Mouse (Mus musculus): ENCODE data around the gene Habp2.
"Not testable (repeated sequence)": the region's sequence is repeated elsewhere in the genome, so short reads cannot be mapped to it uniquely, and the experiment has no call there.

The Habp2 gene

DNA sequence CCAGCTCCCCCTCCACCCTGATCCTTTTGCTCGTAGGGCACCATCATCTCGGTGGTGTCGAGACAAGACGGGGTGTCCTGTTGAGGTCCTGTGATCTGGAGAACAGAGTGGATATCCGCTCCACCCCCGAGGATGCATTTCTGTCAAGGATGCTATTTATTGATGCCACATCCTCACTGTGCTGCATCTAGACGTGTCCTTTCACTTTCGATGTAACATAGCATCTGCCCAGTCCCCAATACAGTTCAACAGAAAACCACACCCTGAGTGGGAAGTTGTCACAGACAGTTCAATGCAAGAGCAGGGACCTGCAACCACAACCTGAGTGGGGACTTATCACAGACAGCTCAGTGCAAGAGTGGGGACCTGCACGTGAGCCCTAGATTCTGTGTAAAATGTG, 9.7 kb downstream of the Habp2 start:
- no peak for DNase-seq (ENCODE audit: low read depth)

DNA sequence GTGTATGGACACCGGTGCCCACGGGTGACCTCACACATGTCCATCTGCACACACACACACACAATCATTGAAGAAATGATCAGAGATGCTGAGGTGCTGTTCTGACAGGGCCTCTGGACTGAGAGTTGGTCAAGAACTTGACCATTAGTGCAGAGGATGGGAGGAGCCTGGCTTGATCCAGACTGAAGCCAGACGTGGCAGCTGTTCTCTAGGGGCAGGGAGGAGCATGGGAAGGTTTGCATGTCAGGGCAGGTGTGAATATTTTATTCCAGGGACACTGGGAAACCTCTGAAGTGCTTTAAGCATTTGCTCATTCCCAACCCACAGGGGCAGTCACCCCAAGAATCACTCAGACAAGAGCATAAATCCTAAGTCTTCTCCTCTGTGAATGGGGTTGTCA, 10.3 kb downstream of the Habp2 start:
- no peak for DNase-seq (ENCODE audit: low read depth)

DNA sequence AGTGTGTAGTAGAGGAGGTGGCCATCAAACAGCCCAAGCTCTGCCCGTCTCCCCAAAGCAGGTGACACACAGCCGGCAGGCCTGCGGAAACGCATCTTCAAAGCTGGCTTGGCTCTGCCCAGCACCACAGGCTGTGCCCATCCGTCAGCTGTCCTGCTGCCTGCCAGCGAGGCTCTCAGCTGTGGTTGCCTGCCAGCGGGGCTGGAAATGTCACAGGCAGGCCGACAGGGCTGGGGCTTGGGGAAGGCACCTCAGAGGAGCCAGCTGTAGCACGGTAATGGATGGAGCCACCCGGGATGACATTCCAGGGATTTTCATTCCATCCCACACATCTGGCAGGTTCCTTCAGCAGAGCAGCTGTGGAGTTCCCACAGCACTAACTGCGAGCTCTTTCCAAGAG, 13.9 kb downstream of the Habp2 start:
- no peak for DNase-seq (ENCODE audit: low read depth)

DNA sequence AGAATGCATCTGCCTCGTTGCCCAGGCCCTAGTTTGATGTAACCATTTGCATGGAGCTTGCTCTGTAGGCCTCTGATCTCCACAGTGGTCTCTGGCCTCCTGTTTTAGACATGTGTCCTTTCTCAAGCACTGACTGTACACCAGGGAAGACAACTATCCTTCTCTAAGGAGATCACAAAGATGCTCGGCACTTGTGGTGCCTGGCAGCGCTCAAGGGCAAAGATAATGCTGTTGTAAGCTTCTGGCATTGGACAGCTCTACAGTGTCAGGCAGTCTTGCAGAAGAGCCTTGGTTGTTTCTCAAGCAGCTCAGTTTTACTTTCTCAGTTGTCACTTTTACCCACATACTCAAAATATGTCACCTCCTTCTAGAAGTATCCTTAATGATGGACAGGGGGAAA, 29.6 kb downstream of the Habp2 start:
- DNase-seq (ENCODE audit: low read depth) = no peak

DNA sequence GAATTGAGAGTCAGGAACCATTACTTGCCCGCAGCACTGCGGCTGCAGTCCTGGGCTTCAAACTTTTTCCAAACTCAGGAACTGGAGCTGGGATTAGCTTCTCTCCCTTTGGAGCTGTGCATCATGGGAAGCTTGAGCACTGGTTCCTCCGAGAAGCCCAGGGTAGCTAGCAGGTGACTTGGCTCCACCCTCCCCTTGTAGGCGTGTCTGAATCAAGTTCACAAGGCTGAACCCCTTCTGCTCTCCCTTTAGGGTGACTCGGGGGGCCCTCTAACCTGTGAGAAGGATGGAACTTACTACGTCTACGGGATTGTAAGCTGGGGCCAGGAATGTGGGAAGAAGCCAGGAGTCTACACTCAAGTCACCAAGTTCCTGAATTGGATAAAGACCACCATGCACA, 32.3 kb downstream of the Habp2 start:
- DNase-seq (ENCODE audit: low read depth) = no peak

DNA sequence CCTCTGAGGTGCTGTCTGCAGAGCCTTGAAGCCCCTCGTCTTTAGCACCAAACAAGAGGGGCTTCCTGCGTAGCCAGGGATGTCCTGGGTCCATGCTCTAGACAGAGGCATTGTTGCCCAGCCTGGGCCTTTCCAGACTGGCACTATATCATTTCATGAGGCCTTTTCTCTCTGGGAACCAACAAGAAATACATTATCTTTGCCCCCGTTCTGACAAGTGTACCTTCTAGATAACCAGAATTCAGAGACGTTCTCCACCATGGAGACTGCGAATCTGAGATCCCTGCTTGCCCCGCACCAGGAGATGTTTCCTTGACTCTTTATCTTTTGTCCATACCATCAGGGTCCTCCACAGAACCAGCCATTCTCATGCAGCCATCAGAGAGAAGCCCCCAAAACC, 32.7 kb downstream of the Habp2 start:
- DNase-seq (ENCODE audit: low read depth) = no peak

DNA sequence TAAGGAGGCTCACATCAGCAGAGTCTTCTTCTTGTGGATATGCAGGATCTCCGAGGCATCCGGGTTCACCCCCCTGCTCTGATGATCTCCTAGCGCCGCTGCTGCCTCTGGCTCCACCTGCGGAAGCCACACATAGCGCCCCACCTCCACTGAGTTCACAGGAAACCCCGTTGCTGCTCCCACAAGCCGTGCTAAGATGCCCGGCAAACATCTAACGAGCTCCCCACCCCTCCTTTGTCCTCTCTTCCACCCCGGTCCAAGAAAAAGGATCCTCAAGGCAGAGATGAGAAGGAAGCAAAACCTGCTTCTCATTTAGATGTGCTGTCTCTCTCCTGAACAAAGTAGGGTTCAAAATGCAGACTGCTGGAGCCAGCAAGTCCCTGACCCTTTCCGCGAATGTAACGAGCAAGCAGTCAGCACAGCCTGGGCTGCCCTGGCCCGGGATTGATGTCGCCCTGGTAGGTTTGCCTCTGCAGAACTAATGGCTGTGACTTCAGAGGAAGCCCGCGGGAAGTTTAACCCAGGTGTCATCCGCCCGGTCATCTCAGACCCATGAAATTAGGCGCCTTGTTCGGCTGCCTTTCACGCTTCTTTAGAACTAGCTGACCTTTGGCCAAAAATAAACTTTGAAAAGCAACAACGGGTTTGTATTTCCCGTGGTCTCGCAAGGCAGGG, 33.4 kb downstream of the Habp2 start:
- peak; percentile 69 for DNase-seq (ENCODE audit: low read depth)

DNA sequence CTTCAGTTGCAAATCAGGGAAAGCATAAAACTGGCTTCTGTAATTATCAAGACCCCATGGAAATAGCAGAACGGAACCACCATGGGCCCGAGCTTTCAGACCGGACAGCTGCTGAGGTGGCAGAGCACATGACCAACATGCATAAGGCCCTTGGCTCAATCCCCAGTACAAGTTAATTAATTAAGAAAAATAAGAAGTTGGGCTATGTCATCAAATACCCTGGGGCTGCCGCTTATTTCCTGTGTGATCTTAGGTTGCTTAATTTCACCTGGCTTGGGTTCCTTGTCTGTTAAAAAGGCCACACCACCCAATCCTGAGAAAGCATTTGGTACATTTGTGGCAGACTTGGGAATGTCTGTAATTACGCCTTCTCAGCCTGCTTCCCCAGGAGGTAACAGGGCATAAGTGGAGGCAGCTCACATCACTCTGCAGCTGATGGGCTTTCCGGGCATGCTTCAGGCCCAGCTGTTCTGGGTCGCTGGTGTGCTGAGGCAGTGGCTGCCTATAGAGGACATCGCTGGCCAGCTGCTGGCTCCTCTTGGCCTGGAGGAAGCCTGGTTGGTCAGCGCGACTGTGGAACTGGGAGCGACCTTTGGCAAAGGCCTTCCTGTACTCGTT, 34.5 kb downstream of the Habp2 start:
- no peak for DNase-seq (ENCODE audit: low read depth)

DNA sequence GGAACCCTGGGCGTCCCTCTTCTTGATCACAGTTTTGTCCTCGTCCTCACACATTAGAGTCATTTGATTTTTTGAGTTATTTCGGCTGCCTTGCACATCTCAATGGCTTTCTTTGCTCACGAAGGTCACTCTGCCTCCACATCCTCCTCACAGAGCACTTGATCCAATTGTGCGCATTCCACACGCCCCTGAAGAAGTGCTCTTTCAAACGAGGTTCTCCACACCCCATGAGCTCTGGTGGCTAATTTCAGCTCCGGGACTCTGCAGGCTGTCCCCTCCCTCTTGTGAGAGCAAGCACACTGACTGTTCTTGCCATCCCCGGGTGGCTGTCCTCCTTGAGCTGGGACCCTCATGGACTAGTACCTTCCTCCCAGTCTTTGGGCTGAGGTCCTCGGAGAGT, 38.7 kb downstream of the Habp2 start:
- no peak for DNase-seq (ENCODE audit: low read depth)

DNA sequence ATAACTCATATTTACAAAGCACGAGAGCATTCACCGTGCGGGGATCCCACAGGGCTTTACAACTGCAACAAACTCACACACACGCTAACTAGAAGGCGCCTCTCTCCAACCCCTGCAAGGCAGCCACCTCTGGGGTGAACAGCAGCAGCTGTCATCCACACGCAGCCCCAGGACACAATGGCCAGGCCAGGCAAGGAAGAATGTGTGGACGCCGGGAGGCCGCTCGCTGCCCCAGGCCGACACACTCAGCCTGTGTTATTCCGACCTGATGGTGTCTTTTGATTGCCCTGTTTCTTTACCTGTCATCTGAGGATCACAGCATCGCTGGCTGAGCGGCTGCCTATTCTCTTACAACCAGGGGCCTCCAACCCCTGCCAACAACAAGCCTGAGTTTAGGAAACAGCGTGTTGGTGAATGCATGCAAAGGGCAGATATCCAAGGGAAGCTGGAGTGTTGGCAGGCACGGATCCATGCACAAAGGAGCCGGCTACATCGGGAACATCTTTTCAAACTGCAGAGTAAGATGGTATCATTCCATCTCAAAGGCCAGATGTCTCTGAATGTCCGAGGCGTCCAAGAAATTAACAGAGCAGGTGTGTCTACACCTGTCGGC, 39.4 kb downstream of the Habp2 start:
- no peak for DNase-seq (ENCODE audit: low read depth)

DNA sequence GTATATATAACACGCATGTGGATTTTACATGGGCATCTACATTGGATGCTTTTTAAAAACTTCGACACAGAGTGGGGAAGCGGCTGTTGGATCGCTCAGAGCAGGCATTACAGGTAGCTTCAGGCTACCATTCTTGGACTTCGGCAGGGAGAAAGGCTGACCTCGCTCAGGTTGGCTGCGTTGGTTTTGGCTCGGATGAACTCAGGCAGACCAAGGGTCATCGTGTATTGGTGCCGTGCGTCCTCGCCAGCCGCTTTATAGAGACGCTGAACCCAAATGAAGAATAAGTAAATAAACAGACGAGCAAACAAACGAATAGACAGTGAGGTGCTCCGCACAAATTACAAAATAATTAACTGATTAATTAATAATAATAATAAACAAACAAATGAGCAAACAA, 49.4 kb downstream of the Habp2 start:
- DNase-seq (ENCODE audit: low read depth) = no peak

DNA sequence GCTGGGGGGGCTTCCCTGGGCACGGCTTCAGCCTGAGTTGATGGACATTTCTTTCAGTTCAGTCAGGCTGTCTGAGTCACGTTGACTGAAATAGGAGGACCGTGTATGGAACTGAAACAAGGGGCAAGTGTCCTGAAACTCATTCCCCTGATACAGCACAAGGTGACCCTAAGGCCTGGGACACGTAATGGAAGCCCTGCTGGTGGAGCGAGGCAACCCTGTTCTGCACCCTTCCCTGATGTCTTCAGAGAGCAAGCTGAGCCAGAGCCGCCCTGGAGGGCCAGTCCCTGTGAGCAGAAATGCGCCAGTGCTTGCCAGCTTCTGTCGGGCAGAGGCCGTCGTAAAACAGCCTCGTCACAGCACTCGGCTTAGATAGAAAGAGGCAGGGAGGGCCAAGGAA, 49.9 kb downstream of the Habp2 start:
- no peak for DNase-seq (ENCODE audit: low read depth)

DNA sequence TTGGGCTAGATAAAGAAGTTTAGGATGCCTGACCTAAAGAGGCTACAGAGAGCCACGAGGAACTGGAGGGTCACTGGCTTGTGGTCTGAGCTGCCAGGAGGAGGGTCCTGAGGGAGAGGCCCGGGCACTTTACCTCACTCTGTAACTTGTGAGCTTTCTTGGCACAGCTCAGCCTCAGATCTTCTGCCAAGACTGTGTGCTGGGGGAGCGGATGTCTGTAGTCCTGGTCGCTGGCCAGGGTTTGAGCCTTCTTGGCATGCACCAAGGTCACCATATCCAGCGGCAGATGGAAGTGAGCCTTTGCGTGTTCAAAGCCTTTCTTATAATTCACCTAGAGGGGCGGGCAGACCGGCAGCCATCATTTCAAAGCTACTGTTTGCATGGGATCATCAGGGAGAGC, 55.1 kb downstream of the Habp2 start:
- no peak for DNase-seq (ENCODE audit: low read depth)

DNA sequence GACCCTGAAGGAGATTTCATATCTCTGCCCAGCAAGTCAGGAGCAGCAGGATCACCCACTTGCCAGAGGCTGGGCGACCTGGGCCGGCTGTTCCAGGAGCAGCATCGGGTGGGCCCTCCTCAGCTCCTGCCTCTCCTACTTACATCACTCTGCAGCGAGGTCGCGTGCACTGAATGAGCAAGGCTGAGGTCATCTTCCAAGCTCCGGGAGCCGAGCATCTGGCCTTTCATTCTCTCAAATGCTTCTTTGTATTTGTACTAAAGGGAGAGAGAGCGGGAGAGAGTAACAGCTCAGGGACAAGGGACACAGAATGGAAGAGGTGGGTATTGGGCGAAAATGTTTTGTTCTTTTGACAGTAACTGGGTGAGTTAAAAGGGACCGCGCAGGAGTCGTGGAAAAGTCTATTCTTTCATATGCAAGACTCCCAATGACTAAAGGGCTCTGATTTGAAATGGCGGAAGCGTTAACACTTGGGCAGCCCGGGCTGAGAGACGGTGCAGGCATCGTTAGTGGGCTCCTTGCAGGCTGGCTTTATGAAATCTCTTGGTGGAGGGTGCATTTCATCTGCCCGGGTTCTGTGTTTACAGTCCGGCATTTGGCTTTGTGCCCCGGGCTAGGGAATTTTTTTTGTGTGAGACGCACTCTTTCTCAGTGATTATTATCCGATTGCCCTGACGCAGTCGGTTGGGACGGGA, 57.1 kb downstream of the Habp2 start:
- DNase-seq (ENCODE audit: low read depth) = no peak

DNA sequence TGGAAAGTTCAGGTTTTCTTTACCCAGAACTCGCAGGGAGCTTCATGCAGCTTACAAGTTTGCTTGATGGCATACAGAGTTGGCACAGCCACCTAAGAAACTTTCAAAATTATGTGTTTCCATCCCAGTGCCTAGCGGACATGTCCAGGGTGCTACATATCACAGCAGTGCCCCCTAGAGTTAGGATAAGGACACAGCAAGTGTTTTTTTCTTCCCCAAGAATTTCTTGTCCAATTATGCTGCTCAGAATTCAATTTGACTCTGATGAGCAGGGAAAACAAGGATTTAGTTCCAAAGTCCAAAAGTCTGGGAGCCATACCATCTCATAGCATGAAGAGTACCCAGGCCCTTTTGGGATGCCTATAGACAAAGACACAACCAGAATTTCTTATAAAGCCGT, 59.1 kb downstream of the Habp2 start:
- DNase-seq (ENCODE audit: low read depth) = peak; percentile 13

DNA sequence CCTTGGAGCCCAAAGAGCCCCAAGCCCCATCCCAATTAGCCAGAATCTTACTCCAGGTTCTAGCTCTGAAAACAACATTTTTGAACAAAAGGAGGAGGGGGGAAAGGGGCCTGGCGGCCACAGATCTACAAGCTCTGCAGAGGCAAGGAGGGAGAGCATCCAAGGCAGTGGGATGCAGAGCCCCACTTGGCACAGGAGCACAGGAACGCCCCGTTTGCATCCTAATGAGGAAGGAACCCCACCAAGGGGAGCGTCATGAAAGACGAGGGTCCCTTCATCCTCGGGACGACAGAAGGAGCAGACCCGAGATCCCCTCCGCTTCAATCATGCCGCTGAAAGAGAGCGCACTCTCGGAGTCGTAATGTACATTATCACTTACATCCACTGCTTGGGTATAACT, 59.8 kb downstream of the Habp2 start:
- DNase-seq (ENCODE audit: low read depth) = no peak

DNA sequence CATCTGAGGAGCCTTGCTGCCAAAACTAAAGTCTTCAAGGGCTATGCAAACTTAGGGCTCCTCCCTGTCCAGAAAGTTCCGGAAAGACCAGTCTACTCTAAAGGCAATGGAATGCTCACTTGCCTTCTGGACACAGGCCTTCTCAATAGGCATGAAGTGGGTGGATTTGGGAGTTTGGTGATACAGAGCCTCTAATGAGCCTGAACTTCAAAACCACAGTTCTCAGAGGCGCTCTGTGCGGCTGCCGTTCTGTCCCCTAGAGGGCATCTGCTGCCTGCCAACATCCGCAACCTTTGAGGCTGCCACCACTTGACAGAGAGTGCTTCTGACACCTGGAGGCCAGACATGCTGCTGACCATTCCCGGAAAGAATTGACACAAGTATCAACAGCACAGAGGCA, 62.4 kb downstream of the Habp2 start:
- DNase-seq (ENCODE audit: low read depth) = peak; percentile 12

DNA sequence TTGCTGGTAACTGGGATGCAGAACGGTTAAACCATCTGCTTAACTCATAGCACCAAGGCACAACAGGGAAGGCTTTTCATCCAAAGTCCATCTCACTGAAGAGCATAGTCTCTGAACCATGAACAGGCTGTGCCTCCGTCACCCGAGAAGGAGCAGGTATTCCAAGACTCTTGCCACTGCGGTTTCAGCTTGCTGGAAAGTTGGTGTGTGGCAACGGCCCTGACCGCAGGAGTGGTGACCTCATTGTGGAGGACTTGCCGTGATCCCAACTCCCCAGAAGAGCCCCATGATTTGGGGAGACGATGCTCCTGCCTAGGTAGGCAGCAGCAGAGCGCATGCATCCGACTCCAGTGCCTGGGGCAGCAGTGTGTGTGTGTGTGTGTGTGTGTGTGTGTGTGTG, 66.8 kb downstream of the Habp2 start:
- no peak for DNase-seq (ENCODE audit: low read depth)

DNA sequence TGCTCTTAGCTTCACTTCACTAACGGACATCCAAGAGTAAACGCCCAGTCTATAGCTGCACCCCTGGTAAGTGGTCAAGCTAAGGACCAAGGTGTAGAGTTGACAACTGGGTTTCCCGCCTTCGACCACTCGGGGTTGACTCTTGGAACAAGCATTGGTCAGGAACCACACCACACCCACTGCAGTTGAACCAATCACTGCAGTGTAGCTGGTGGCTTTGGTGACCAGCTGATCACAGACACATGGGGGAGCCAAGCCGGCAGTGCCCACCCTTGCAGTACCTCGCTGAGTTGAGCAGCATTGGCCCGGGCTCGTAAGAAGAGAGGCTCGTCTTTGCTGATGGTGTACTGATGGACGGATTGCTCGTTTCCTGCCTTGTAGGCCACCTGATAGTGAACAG, 68.3 kb downstream of the Habp2 start:
- DNase-seq (ENCODE audit: low read depth) = no peak

DNA sequence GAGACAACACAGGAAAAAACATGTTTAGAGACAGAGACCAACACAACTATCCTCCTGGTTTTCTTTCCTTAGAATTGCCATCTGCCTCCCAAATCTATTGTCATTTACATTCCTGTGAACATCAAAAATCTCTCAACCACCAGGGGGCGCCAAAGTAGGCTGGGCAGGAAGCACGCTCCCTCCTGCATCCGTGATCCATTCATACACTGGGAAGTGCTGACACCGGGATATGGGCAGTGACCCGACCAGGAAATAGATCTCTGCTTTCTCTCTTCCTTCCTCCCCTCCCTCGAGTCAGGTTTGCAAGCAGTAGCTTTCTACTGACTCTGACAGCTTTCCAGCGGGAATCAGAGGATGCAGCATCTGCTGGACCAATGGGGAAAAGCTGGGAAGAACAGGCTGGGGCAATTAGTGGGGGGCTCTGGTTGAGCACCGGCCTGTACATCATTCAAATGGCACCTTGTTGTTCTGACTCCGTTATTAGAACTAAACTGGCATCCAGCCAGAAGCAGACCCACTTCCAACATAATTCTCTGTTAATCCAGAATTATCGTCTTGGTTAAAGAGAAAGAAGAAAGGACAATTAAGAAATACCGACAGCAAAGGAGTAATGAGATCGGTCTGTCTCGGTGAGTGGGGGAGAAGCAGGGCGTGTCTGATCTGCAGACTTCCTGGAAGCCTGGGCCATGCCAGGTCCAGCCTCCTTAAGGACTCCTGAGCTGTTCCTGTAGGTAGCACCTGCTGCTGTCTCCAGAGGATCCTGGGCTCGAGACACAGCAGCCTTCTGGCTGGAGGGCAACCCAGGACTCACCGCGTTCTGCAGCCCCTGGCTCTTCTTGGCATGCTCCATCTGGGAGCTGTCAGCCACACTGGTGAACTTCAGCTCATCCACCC, 69.8 kb downstream of the Habp2 start:
- DNase-seq (ENCODE audit: low read depth) = peak; percentile 62

DNA sequence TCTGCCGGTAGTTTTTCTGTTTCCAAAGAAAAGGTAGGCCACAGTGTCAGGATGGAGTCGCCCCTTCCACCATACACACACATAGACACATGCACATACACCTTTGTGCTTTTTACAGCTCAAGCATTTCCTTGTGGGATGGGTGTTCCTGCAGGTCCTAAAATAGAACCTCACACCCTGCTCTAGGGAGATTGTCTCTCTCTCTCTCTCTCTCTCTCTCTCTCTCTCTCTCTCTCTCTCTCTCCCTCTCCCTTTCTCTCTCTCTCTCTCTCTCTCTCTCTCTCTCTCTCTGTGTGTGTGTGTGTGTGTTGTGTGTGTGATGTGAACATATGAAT, 70.4 kb downstream of the Habp2 start:
- not testable (repeated sequence) for DNase-seq (ENCODE audit: low read depth)

DNA sequence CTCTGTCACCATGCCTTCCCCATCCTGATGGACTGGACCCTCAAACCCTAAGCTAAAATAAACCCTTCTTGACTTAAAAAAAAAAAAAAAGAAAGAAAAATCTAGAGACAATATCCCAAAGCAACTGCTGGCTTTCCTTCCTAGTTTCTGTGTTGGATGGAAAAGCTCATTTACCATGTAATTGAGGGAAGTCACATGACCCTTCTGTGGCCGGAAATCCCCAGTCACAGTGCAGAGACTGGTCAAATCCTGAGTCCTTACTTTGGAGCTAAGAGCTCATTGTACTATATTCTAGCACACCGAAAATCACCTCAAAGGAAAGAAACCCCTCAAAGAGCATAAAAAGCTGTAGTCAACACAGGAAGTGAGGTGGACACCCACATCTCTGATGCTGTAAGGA, 72.0 kb downstream of the Habp2 start:
- DNase-seq (ENCODE audit: low read depth) = no peak

Measured in naive thymus-derived CD4-positive, alpha-beta T cell, adult 2 months (primary cell).